ENCODE assay signal across 11 mouse cellular contexts in genomic region chr19:56115552-56116284, GRCm38 (mm10).
DNase-seq lines count a peak whose midpoint lies in the region; ATAC-seq and TF ChIP-seq lines count a peak whose summit lies in the region.
"Had no signal": no experiment of that assay in that cellular context is flagged by ENCODE, and none has a peak within 500 bp of the region (broad histone marks: within the 10 kb centered on the region; RNA-seq: fewer than 3 reads in every experiment).

No protein-coding gene starts in this region.

- DNase-seq in kidney, postnatal 0 days (ENCODE audit: low spot score): peak; percentile 68
- DNase-seq in kidney, adult 18-20 months: no peak
- DNase-seq in NIH3T3 (ENCODE audit: low read depth): peak; percentile 45
- no peak for DNase-seq in embryonic facial prominence, embryonic 14.5 days (ENCODE audit: low spot score)
- DNase-seq in layer of hippocampus, postnatal 25 days (ENCODE audit: extremely low spot score in 1 of 2, low spot score in 1 of 2): no peak
- DNase-seq in right cerebral cortex, postnatal 14 days: no peak
- DNase-seq: adrenal gland, adult 2 months; cerebellum, adult 18-20 months; thymus, postnatal 4 days had no signal

- ATAC-seq in kidney, postnatal 0 days (replicated peaks; ENCODE audit: low FRiP score, low read depth): no peak
- ATAC-seq in embryonic facial prominence, embryonic 14.5 days (ENCODE audit: low read depth): peak; percentile 75
- ATAC-seq in intestine, postnatal 0 days: no peak
- ATAC-seq in inflammation-experienced regulatory T-cells, adult 6 months: no peak

- H3K4me1 ChIP-seq in kidney, postnatal 0 days (replicated peaks; ENCODE audit: insufficient read depth, low read length): peaks cover 5% of the 10 kb centered on the region; the same call in 1 of the 2 replicates
- peaks cover 13% of the 10 kb centered on the region for H3K4me1 ChIP-seq in embryonic facial prominence, embryonic 14.5 days (ENCODE audit: control insufficient read depth, insufficient read depth, low read length)
- H3K4me1 ChIP-seq in intestine, postnatal 0 days (replicated peaks; ENCODE audit: control insufficient read depth, insufficient read depth, low read length): no peaks in the 10 kb centered on the region

- TF ChIP-seq CTCF in kidney, postnatal 0 days (IDR thresholded peaks at IDR 0.05; ENCODE audit: low read depth): no peak
- TF ChIP-seq CTCF in intestine, postnatal 0 days (IDR thresholded peaks at IDR 0.05; ENCODE audit: low read depth): no peak

- H3K27me3 ChIP-seq in kidney, postnatal 0 days (ENCODE audit: insufficient read depth, low read length): no peaks in the 10 kb centered on the region
- H3K27me3 ChIP-seq in embryonic facial prominence, embryonic 14.5 days (replicated peaks; ENCODE audit: control insufficient read depth, insufficient read depth, low read length): no peaks in the 10 kb centered on the region
- no peaks in the 10 kb centered on the region for H3K27me3 ChIP-seq in intestine, postnatal 0 days (replicated peaks; ENCODE audit: control insufficient read depth, insufficient read depth, low read length)

- 7% methylated on average over 10 of the region's 15 CpGs for WGBS in kidney, postnatal 0 days
- WGBS in embryonic facial prominence, embryonic 14.5 days: 10% methylated on average over 10 of the region's 15 CpGs
- 26% methylated on average over 12 of the region's 15 CpGs for WGBS in intestine, postnatal 0 days

- no peak overlapping the region for H3K4me3 ChIP-seq in kidney, postnatal 0 days (replicated peaks; ENCODE audit: low read depth, low read length)
- no peak overlapping the region for H3K4me3 ChIP-seq in embryonic facial prominence, embryonic 14.5 days (ENCODE audit: low read depth, low read length)
- H3K4me3 ChIP-seq in intestine, postnatal 0 days (ENCODE audit: low read depth, low read length): no peak overlapping the region

- H3K4me2 ChIP-seq in kidney, postnatal 0 days (ENCODE audit: low read length): peak overlapping the region; percentile 41
- H3K4me2 ChIP-seq in embryonic facial prominence, embryonic 14.5 days (ENCODE audit: low read depth, low read length): peak overlapping the region; percentile 40
- H3K4me2 ChIP-seq in intestine, postnatal 0 days (replicated peaks; ENCODE audit: low read depth): 0 out of 2 replicates have a peak overlapping the region, but pooled peaks have one; percentile 13

- no peaks in the 10 kb centered on the region for H3K9me3 ChIP-seq in kidney, postnatal 0 days (replicated peaks; ENCODE audit: low read length)
- peaks cover 12% of the 10 kb centered on the region; the same call in 1 of the 2 replicates for H3K9me3 ChIP-seq in embryonic facial prominence, embryonic 14.5 days (ENCODE audit: control insufficient read depth, low read length)
- H3K9me3 ChIP-seq in intestine, postnatal 0 days (ENCODE audit: control insufficient read depth): no peaks in the 10 kb centered on the region

- no peaks in the 10 kb centered on the region for H3K36me3 ChIP-seq in kidney, postnatal 0 days (ENCODE audit: insufficient read depth, low read length)
- H3K36me3 ChIP-seq in embryonic facial prominence, embryonic 14.5 days (ENCODE audit: control insufficient read depth, insufficient read depth, low read length): no peaks in the 10 kb centered on the region
- H3K36me3 ChIP-seq in intestine, postnatal 0 days (ENCODE audit: control insufficient read depth, insufficient read depth): no peaks in the 10 kb centered on the region

- no peak overlapping the region for H3K9ac ChIP-seq in kidney, postnatal 0 days (ENCODE audit: low read depth, low read length)
- H3K9ac ChIP-seq in embryonic facial prominence, embryonic 14.5 days (ENCODE audit: low read depth, low read length): 0 out of 2 replicates have a peak overlapping the region, but pooled peaks have one; percentile 5
- no peak overlapping the region for H3K9ac ChIP-seq in intestine, postnatal 0 days (ENCODE audit: low read depth, low read length)

- no peak overlapping the region for H3K27ac ChIP-seq in kidney, postnatal 0 days
- H3K27ac ChIP-seq in embryonic facial prominence, embryonic 14.5 days (replicated peaks; ENCODE audit: low read depth, low read length): peak overlapping the region; percentile 67
- no peak overlapping the region for H3K27ac ChIP-seq in intestine, postnatal 0 days (ENCODE audit: low read depth, low read length)

Comparison
In these comparisons a context has a peak if more than half of its experiments do, and no peak if none do; other contexts are left out.
1. DNase-seq: peak in kidney, postnatal 0 days (single experiment) and NIH3T3 (single experiment); none in kidney, adult 18-20 months (single experiment), embryonic facial prominence, embryonic 14.5 days (single experiment), layer of hippocampus, postnatal 25 days (0 of 2) and right cerebral cortex, postnatal 14 days (single experiment).
2. Peak in every context shown above with its lines, with median percentiles within 50 percentile points of each other: H3K4me2 ChIP-seq.